Mouse (Mus musculus): ENCODE measurements around the gene Tap2. TPM values are rescaled to one million over a fixed set of nuclear protein-coding genes. Genes with fewer than 3 reads are reported as not detected.

Tap2 gene
- polyA plus RNA-seq, 3 experiments from 2014 or later: 94.0 to 181 (median 103) TPM

GRCm38 (mm10) chr17:34257594-34258375 is 54.5 kb downstream of the Tap2 start, which contains the start of gene H2-Ab1:
Gene H2-Ab1 (plus strand): TSS chr17:34257689.
- peak; percentile 80 for ATAC-seq

DNA sequence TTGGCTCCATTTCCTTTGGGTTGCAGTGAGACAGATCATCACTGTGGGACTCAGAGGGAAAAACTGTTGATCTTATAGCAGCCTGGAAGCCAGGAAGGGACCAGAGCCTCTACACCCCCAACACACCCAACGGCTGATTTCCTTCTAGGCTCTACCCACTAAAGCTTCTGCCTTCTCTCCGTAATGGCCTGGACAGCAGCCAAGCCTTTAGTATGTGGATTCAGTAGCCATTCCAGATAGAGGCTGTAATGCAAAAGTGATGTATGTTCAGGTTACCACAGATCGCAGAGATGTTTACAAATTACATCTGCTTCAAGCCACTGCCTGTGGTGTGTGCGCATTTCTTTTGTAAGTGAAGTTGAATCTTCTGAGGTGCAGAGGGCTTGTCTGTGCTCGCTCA is 57.2 kb downstream of the Tap2 start:
- ATAC-seq: no peak

DNA sequence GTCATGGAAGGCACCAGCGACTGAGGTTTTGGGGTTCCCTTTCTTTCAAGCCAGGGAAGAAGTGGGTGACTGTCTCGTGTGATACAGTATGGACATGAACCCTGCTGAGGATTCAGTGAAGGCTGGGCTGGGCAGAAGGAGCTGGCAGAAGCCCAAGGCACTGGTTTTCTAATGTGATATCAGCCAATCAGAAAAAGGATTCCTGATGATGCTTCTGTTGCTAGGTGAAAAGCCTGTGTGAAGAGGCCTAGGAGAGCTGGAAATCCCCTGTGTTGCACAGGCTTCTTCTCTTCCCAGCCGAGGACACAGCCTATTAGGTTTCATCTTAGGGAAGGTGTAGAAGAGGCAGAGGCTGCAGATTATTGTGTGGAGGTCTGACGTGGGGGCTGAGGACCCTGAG is 58.2 kb downstream of the Tap2 start:
- ATAC-seq: peak; percentile 79

- ATAC-seq: peak; percentile 82
Observed at GRCm38 (mm10) chr17:34263068-34263467, 59.7 kb downstream of the Tap2 start.

- ATAC-seq: no peak
Observed at GRCm38 (mm10) chr17:34263811-34264371, 60.6 kb downstream of the Tap2 start.

GRCm38 (mm10) chr17:34264452-34265351 is 61.4 kb downstream of the Tap2 start:
- ATAC-seq: no peak

Other genes with a start within 250 kb of the Tap2 start
- 10 to 100 TPM; 27.6 to 30.0 (median 27.8) TPM for gene Vps52, start 247.7 kb upstream of the Tap2 start, polyA plus RNA-seq (2017; shearing (Covaris generic))
- 1,000 to 10,000 TPM; 3,532 to 7,587 (median 7,167) TPM for gene Rps18, start 247.5 kb upstream of the Tap2 start, polyA plus RNA-seq (2017; shearing (Covaris generic))
- 1,000 to 10,000 TPM; 4,943 to 7,708 (median 5,398) TPM for gene H2-K1, start 203.2 kb upstream of the Tap2 start, polyA plus RNA-seq (2017; shearing (Covaris generic))
- 1 to 10 TPM; 1.6 to 2.8 (median 2.5) TPM for gene Ring1, start 178.8 kb upstream of the Tap2 start, polyA plus RNA-seq (2017; shearing (Covaris generic))
- 10 to 100 TPM; 28.0 to 31.5 (median 30.7) TPM for gene H2-Ke6, start 175.5 kb upstream of the Tap2 start, polyA plus RNA-seq (2017; shearing (Covaris generic))
- 10 to 100 TPM; 40.8 to 49.3 (median 44.7) TPM for gene Slc39a7, start 171.8 kb upstream of the Tap2 start, polyA plus RNA-seq (2017; shearing (Covaris generic))
- gene Rxrb, start 171.7 kb upstream of the Tap2 start, polyA plus RNA-seq (2017; shearing (Covaris generic)): 10 to 100 TPM in 2 of 3 experiments, 1 to 10 TPM in 1; 7.8 to 10.6 (median 10.1) TPM
- gene Col11a2, start 164.1 kb upstream of the Tap2 start, polyA plus RNA-seq (2017; shearing (Covaris generic)): under 1 TPM in 1 of 3 experiments, not detected in 2; 0.21 TPM
- 10 to 100 TPM; 14.3 to 81.2 (median 53.9) TPM for gene H2-Oa, start 111.2 kb upstream of the Tap2 start, polyA plus RNA-seq (2017; shearing (Covaris generic))
- gene H2-DMa, start 84.0 kb upstream of the Tap2 start, polyA plus RNA-seq (2017; shearing (Covaris generic)): 100 to 1,000 TPM in 2 of 3 experiments, 10 to 100 TPM in 1; 75.8 to 241 (median 198) TPM
- gene Brd2, start 80.9 kb upstream of the Tap2 start, polyA plus RNA-seq (2017; shearing (Covaris generic)): 100 to 1,000 TPM; 115 to 154 (median 144) TPM
- 10 to 100 TPM in 2 of 3 experiments, 1 to 10 TPM in 1; 9.2 to 14.4 (median 11.3) TPM for gene H2-DMb2, start 60.2 kb upstream of the Tap2 start, polyA plus RNA-seq (2017; shearing (Covaris generic))
- gene H2-DMb1, start 50.5 kb upstream of the Tap2 start, polyA plus RNA-seq (2017; shearing (Covaris generic)): 1 to 10 TPM; 2.3 to 5.0 (median 4.5) TPM
- 100 to 1,000 TPM; 174 to 216 (median 189) TPM for gene Tap1, start 16.0 kb upstream of the Tap2 start, polyA plus RNA-seq (2017; shearing (Covaris generic))
- gene Psmb9, start 15.8 kb upstream of the Tap2 start, polyA plus RNA-seq (2017; shearing (Covaris generic)): 100 to 1,000 TPM; 330 to 403 (median 338) TPM
- 1,000 to 10,000 TPM in 2 of 3 experiments, 100 to 1,000 TPM in 1; 835 to 1,025 (median 1,010) TPM for gene Psmb8, start 5.8 kb upstream of the Tap2 start, polyA plus RNA-seq (2017; shearing (Covaris generic))
- gene H2-Ob, start 35.4 kb downstream of the Tap2 start, polyA plus RNA-seq (2017; shearing (Covaris generic)): 10 to 100 TPM in 2 of 3 experiments, 1 to 10 TPM in 1; 8.4 to 87.4 (median 63.4) TPM
- 10 to 100 TPM in 2 of 3 experiments, 1 to 10 TPM in 1; 4.3 to 76.2 (median 34.9) TPM for gene H2-Ab1, start 54.2 kb downstream of the Tap2 start, polyA plus RNA-seq (2017; shearing (Covaris generic))
- 10 to 100 TPM in 2 of 3 experiments, 1 to 10 TPM in 1; 9.3 to 75.1 (median 44.7) TPM for gene H2-Aa, start 84.3 kb downstream of the Tap2 start, polyA plus RNA-seq (2017; shearing (Covaris generic))
- 10 to 100 TPM; 15.0 to 67.6 (median 57.7) TPM for gene H2-Eb1, start 102.3 kb downstream of the Tap2 start, polyA plus RNA-seq (2017; shearing (Covaris generic))
- gene H2-Eb2, start 122.1 kb downstream of the Tap2 start, polyA plus RNA-seq (2017; shearing (Covaris generic)): under 1 TPM in 2 of 3 experiments, not detected in 1; 0.28 to 0.44 TPM
- gene Btnl2, start 151.3 kb downstream of the Tap2 start, polyA plus RNA-seq (2017; shearing (Covaris generic)): not detected
- not detected for gene Btnl1, start 173.6 kb downstream of the Tap2 start, polyA plus RNA-seq (2017; shearing (Covaris generic))
- 1 to 10 TPM in 1 of 3 experiments, under 1 TPM in 1, not detected in 1; 0.81 to 2.5 TPM for gene BC051142, start 195.3 kb downstream of the Tap2 start, polyA plus RNA-seq (2017; shearing (Covaris generic))